9 mouse cellular contexts compared by ENCODE assay signal in the genomic region with DNA sequence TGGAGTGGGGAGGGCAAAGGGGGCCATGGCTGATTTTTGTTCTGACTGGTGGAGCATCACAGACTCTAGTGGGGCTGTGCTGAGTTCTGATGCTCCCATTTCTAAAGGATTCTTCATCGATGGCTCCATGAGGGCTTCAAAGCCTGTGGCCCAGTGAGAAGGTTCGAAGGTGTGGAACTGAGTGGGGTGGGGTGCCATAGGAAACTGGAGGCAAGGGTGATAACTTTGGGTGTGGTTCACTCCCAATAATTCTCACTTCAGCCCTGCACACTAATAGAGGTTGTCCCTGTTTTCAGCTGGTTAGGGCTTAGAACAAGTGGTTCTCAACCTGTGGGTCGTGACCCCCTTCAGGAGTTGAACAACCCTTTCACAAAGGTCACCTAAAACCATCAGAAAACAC.
"Had no signal": no experiment of that assay in that cellular context is flagged by ENCODE, and none has a peak within 500 bp of the region (broad histone marks: within the 10 kb centered on the region; RNA-seq: fewer than 3 reads in every experiment).

No protein-coding gene starts in this region.

- H3K27ac ChIP-seq: layer of hippocampus, adult 2 months; limb, embryonic 12.5 days; midbrain, embryonic 12.5 days had no signal

- H3K4me2 ChIP-seq: limb, embryonic 12.5 days; lung, embryonic 15.5 days; midbrain, embryonic 12.5 days had no signal

- H3K27me3 ChIP-seq: limb, embryonic 12.5 days; lung, embryonic 15.5 days; midbrain, embryonic 12.5 days had no signal

- H3K4me3 ChIP-seq: layer of hippocampus, adult 2 months; limb, embryonic 12.5 days; lung, embryonic 15.5 days; midbrain, embryonic 12.5 days had no signal

- H3K4me1 ChIP-seq: midbrain, embryonic 12.5 days had no signal

- DNase-seq: kidney, adult 9 months; kidney, postnatal 10 days; kidney, postnatal 4 days; thymus, adult 18-20 months; thymus, postnatal 25 days had no signal

- H3K9ac ChIP-seq: limb, embryonic 12.5 days; lung, embryonic 15.5 days; midbrain, embryonic 12.5 days had no signal

- H3K9me3 ChIP-seq: limb, embryonic 12.5 days; lung, embryonic 15.5 days; midbrain, embryonic 12.5 days had no signal
